In the genomic region with DNA sequence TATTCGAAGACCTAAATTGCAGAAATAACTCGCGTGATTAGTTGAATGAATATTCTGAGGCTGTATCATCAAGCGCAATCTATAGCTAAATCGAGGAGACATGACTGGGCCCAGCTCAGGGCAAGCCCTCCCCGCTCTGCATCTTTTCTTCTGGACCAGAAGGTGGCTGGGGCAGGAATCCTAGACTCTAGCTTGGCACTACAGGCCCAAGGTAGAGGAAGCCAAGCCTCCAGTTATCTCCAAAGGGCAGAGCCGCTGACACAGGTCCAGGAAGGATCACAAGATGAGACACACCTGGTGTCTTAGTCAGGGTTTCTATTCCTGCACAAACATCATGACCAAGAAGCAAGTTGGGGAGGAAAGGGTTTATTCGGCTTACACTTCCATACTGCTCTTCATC, we compare ENCODE assay signal across 13 mouse cellular contexts.
"Had no signal": no experiment of that assay in that cellular context is flagged by ENCODE, and none has a peak within 500 bp of the region (broad histone marks: within the 10 kb centered on the region; RNA-seq: fewer than 3 reads in every experiment).

No protein-coding gene starts in this region.

- H3K9ac ChIP-seq: limb, embryonic 13.5 days; liver, embryonic 14.5 days; neural tube, embryonic 15.5 days had no signal

- H3K9me3 ChIP-seq: limb, embryonic 13.5 days; neural tube, embryonic 15.5 days had no signal

- DNase-seq: kidney, adult 9 months; kidney, postnatal 10 days; left cerebral cortex, postnatal 4 days; lung, adult 18-20 months; right cerebral cortex, adult 18-20 months; right cerebral cortex, postnatal 25 days; thymus, postnatal 4 days had no signal

- H3K27me3 ChIP-seq: limb, embryonic 13.5 days; neural tube, embryonic 15.5 days had no signal

- H3K36me3 ChIP-seq: limb, embryonic 13.5 days; neural tube, embryonic 15.5 days had no signal

- H3K4me2 ChIP-seq: limb, embryonic 13.5 days; midbrain, embryonic 11.5 days; neural tube, embryonic 15.5 days had no signal

- H3K27ac ChIP-seq: limb, embryonic 13.5 days; liver, embryonic 14.5 days; stomach, postnatal 0 days had no signal

- H3K4me3 ChIP-seq: limb, embryonic 13.5 days; myocyte; neural tube, embryonic 15.5 days had no signal
